Mouse (Mus musculus) myocyte (in vitro differentiated cells): ENCODE measurements at regions not wholly inside any gene's neighbourhood (a gene's known extent, or its start where the extent isn't known, plus 50 kb on each side); places are given as distances from the start of the nearest gene placed in this dataset.

Source experiments
- POLR2A ChIP-seq: IDR thresholded peaks from one replicate; pipeline ENCODE4 v1.6.1; 2011; ENCODE audit warnings: low read depth, mild to moderate bottlenecking, control low read depth, moderate library complexity; ENCODE audit not compliant: insufficient read length
- USF1 ChIP-seq: IDR thresholded peaks from one replicate; pipeline ENCODE4 v1.6.1; 2011; ENCODE audit warnings: low read depth, mild to moderate bottlenecking, control low read depth, moderate library complexity

GRCm38 (mm10) chr8:39954924-39955323 lies 720.0 kb upstream of the Adam24 start:
- no peak for TF ChIP-seq USF1
- no peak for TF ChIP-seq POLR2A
